Mouse (Mus musculus): ENCODE results near the gene Ifna14. TPM values are rescaled to one million over a fixed set of nuclear protein-coding genes. Genes with fewer than 3 reads are reported as not detected.

The Ifna14 gene
- polyA plus RNA-seq (2012; rRNA removed): not detected in 2 replicates

DNA sequence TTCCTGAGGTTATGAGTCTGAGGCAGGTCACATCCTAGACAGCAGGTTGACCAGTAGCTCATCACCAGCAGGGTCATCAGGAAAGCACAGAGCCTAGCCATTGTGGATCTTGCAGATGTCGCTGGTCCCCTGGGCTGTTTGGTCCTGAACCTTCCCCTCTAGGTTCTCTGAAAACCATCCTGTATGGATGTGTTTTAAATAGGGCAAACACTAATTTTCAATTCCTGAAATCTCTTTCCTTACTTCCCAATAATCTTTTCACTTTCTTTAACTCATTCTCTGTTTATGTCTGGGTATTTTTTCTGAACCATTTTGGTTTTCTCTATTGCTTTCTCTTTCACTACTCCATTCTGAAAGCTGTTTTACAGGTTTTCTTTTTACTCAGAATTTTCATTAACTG is at the start of gene Ifna14:
Gene Ifna14 (minus strand): TSS at position 101 of the 400 bp plus-strand sequence.

DNA sequence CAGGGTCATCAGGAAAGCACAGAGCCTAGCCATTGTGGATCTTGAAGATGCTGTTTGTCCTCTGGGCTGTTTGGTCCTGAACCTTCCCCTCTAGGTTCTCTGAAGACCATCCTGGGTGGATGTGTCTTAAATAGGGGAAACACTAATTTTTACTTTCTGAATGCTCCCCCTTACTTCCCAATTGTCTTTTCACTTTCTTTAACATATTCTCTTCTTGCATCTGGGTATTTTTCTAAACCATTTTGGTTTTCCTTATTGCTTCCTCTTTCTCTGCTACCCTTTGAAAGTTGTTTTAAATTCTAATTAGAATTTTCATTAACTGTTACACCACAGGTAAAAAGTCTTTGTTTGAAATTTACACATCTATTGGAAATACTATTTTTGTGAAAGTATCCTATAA is 31.7 kb upstream of the Ifna14 start, which contains the start of gene Ifna12:
Gene Ifna12 (minus strand): TSS at position 101 of the 400 bp plus-strand sequence.

DNA sequence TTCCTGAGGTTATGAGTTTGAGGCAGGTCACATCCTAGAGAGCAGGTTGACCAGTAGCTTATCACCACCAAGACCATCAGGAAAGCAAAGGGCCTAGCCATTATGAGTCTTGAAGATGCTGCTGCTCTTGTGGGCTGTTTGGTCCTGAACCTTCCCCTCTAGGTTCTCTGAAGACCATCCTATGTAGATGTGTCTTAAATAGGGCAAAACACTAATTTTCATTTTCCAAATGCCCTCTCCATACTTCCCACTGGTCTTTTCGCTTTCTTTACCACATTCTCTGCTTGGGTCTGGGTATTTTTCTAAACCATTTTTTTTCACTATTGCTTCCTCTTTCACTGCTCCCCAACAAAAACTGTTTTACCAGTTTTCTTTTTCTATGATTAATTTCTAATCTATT is 20.7 kb upstream of the Ifna14 start, which contains the start of gene Ifna9:
Gene Ifna9 (minus strand): TSS at position 101 of the 400 bp plus-strand sequence.

DNA sequence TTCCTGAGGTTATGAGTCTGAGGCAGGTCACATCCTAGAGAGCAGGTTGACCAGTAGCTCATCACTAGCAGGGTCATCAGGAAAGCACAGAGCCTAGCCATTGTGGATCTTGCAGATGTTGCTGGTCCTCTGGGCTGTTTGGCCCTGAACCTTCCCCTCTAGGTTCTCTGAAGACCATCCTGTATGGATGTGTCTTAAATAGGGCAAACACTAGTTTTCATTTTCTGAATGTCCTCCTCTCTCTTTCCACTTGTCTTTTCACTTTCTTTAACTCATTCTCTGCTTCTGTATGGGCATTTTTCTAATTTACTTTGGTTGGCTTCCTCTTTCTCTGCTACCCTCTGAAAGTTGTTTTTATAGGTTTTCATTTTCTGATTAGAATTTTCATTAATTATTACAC is 13.5 kb downstream of the Ifna14 start, which contains the start of gene Ifna15:
Gene Ifna15 (minus strand): TSS at position 101 of the 400 bp plus-strand sequence.

DNA sequence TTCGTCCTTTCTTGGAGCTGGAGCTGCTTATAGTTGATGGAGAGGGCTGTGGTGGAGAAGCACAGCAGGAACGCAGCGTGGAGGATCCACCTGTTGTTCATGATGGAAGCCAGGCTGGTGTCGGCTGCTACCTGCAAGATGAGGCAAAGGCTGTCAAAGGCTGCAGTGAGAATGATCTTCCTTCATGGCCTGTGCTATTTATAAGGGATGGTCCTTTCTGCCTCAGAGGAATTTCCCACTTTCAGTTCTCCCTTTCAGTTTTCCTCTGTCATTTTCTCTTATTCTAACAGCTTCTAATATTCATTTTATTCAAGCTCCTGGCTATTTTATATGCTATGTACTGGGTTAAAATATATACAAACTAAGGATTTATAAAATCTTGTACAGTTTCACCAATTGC is 48.9 kb downstream of the Ifna14 start, which contains the start of gene Ifnb1:
Gene Ifnb1 (minus strand): TSS at position 101 of the 400 bp plus-strand sequence.

Other genes with a start within 250 kb of the Ifna14 start
- 1.3 TPM in 2 replicates for gene Hacd4, start 132.9 kb downstream of the Ifna14 start, polyA plus RNA-seq (2012; rRNA removed)
- not detected in 2 replicates for gene Ifnb1, start 49.0 kb downstream of the Ifna14 start, polyA plus RNA-seq (2012; rRNA removed)
- gene Ifna15, start 13.6 kb downstream of the Ifna14 start, polyA plus RNA-seq (2012; rRNA removed): not detected in 2 replicates
- not detected in 2 replicates for gene Ifna9, start 20.6 kb upstream of the Ifna14 start, polyA plus RNA-seq (2012; rRNA removed)
- gene Ifna12, start 31.6 kb upstream of the Ifna14 start, polyA plus RNA-seq (2012; rRNA removed): not detected in 2 replicates
- not detected in 2 replicates for gene C87499, start 62.6 kb upstream of the Ifna14 start, polyA plus RNA-seq (2012; rRNA removed)
- not detected in 2 replicates for gene Ifna13, start 72.7 kb upstream of the Ifna14 start, polyA plus RNA-seq (2012; rRNA removed)
- not detected in 2 replicates for gene Ifna16, start 105.1 kb upstream of the Ifna14 start, polyA plus RNA-seq (2012; rRNA removed)
- not detected in 2 replicates for gene Ifna2, start 112.1 kb upstream of the Ifna14 start, polyA plus RNA-seq (2012; rRNA removed)
- not detected in 2 replicates for gene Ifnab, start 119.6 kb upstream of the Ifna14 start, polyA plus RNA-seq (2012; rRNA removed)
- gene Gm26566, start 150.0 kb upstream of the Ifna14 start, polyA plus RNA-seq (2012; rRNA removed): 0.15 and 0.44 TPM in 2 replicates
- gene Klhl9, start 150.7 kb upstream of the Ifna14 start, polyA plus RNA-seq (2012; rRNA removed): 17.9 and 18.2 TPM in 2 replicates
- not detected in 2 replicates for gene Gm13271, start 183.1 kb upstream of the Ifna14 start, polyA plus RNA-seq (2012; rRNA removed)
- not detected in 2 replicates for gene Gm13283, start 188.3 kb upstream of the Ifna14 start, polyA plus RNA-seq (2012; rRNA removed)
- gene Gm13290, start 202.0 kb upstream of the Ifna14 start, polyA plus RNA-seq (2012; rRNA removed): not detected in 2 replicates
- not detected in 2 replicates for gene Gm13289, start 205.1 kb upstream of the Ifna14 start, polyA plus RNA-seq (2012; rRNA removed)
- not detected in 2 replicates for gene Gm13272, start 208.1 kb upstream of the Ifna14 start, polyA plus RNA-seq (2012; rRNA removed)
- gene Ifnz, start 210.3 kb upstream of the Ifna14 start, polyA plus RNA-seq (2012; rRNA removed): not detected in 2 replicates
- not detected in 2 replicates for gene Gm13276, start 213.9 kb upstream of the Ifna14 start, polyA plus RNA-seq (2012; rRNA removed)
- gene Gm13277, start 216.8 kb upstream of the Ifna14 start, polyA plus RNA-seq (2012; rRNA removed): not detected in 2 replicates
- not detected in 2 replicates for gene Gm13278, start 219.8 kb upstream of the Ifna14 start, polyA plus RNA-seq (2012; rRNA removed)
- gene Gm13275, start 222.7 kb upstream of the Ifna14 start, polyA plus RNA-seq (2012; rRNA removed): not detected in 2 replicates
- gene Gm13279, start 225.6 kb upstream of the Ifna14 start, polyA plus RNA-seq (2012; rRNA removed): not detected in 2 replicates
- not detected in 2 replicates for gene Gm13285, start 227.9 kb upstream of the Ifna14 start, polyA plus RNA-seq (2012; rRNA removed)
- gene Gm13287, start 231.5 kb upstream of the Ifna14 start, polyA plus RNA-seq (2012; rRNA removed): not detected in 2 replicates
- gene Gm13288, start 233.7 kb upstream of the Ifna14 start, polyA plus RNA-seq (2012; rRNA removed): not detected in 2 replicates
- not detected in 2 replicates for gene Ifna7, start 244.4 kb upstream of the Ifna14 start, polyA plus RNA-seq (2012; rRNA removed)
- not detected in 2 replicates for gene Ifna11, start 248.2 kb upstream of the Ifna14 start, polyA plus RNA-seq (2012; rRNA removed)

Data from colon, adult 2 months (tissue).